Mouse (Mus musculus) embryonic facial prominence, embryonic 14.5 days (tissue): ENCODE results near the gene Mon1a. TPM values are rescaled to one million over a fixed set of nuclear protein-coding genes. Genes with fewer than 3 reads are reported as not detected.
A peak's percentile ranks its signal among the peaks of the same experiment; 100 is the strongest.

Experiments
- ATAC-seq: fragments of 200-750 bp; cut with Nextera tagmentation; 2 replicates; pipeline ENCODE4 v1.8.0; 2017; ENCODE audit warnings: low read depth, moderate number of reproducible peaks, moderate TSS enrichment
- DNase-seq: peaks from one replicate; pipeline ENCODE4 v3.0.0-alpha.2; 2015; ENCODE audit warnings: low spot score
- H3K27ac ChIP-seq: fragments of 300-500 bp; sonication (generic); replicated peaks from 2 replicates; pipeline ENCODE4 v1.5.1; 2014; ENCODE audit warnings: low read depth, mild to moderate bottlenecking, low read length, moderate library complexity
- H3K27me3 ChIP-seq: fragments of 300-500 bp; sonication (generic); replicated peaks from 2 replicates; pipeline ENCODE4 v1.6.1; 2014; ENCODE audit warnings: low read length; ENCODE audit not compliant: control insufficient read depth, insufficient read depth
- H3K36me3 ChIP-seq: fragments of 300-500 bp; sonication (generic); 2 replicates; pipeline ENCODE4 v1.6.1; 2014; ENCODE audit warnings: low read length, mixed read lengths; ENCODE audit not compliant: control insufficient read depth, insufficient read depth
- H3K4me1 ChIP-seq: fragments of 300-500 bp; sonication (generic); 2 replicates; pipeline ENCODE4 v1.6.1; 2014; ENCODE audit warnings: antibody characterized with exemption, low read length; ENCODE audit not compliant: control insufficient read depth, insufficient read depth
- H3K4me2 ChIP-seq: fragments of 300-500 bp; sonication (generic); 2 replicates; pipeline ENCODE4 v1.6.1; 2014; ENCODE audit warnings: low read depth, mild to moderate bottlenecking, low read length, moderate library complexity, mixed read lengths
- H3K4me3 ChIP-seq: fragments of 300-500 bp; sonication (generic); 2 replicates; pipeline ENCODE4 v1.5.1; 2014; ENCODE audit warnings: low read depth, mild to moderate bottlenecking, low read length
- H3K9ac ChIP-seq: fragments of 300-500 bp; sonication (generic); 2 replicates; pipeline ENCODE4 v1.6.1; 2014; ENCODE audit warnings: low read depth, mild to moderate bottlenecking, low read length, moderate library complexity, mixed read lengths
- H3K9me3 ChIP-seq: fragments of 300-500 bp; sonication (generic); 2 replicates; pipeline ENCODE4 v1.6.1; 2016; ENCODE audit warnings: low read length; ENCODE audit not compliant: control insufficient read depth
- WGBS: fragments of 180-500 bp; shearing (Covaris S2); extraction: QIAGEN DNeasy Blood & Tissue Kit; methylation state at CpG from one replicate; pipeline ENCODE4 v1.1.7; 2014; 5-methylcytosine and 5-hydroxymethylcytosine counted together
- polyA plus RNA-seq: library from polyadenylated mRNA; unstranded; fragments of >200 nt; fragmentation: Nextera tagmentation; extraction: Ambion mirVana; gene quantifications from 2 replicates; pipeline ENCODE4 v1.2.1, GENCODE M21; 2014

The Mon1a gene
- polyA plus RNA-seq, 1 experiment from 2014 or later, result 11.4 TPM

- DNase-seq, result no peak
- H3K27me3 ChIP-seq, result no peaks in the 10 kb centered on the region
- no peak overlapping the region for H3K4me3 ChIP-seq
- H3K4me1 ChIP-seq, result no peaks in the 10 kb centered on the region
- no peak for ATAC-seq
- no peaks in the 10 kb centered on the region for H3K36me3 ChIP-seq
- H3K9me3 ChIP-seq, result no peaks in the 10 kb centered on the region
- no peak overlapping the region for H3K9ac ChIP-seq
- H3K27ac ChIP-seq, result no peak overlapping the region
- WGBS, result 62% methylated on average over 4 of the region's 4 CpGs
- no peak overlapping the region for H3K4me2 ChIP-seq
Measured at GRCm38 (mm10) chr9:107880411-107880810, 7.5 kb upstream of the Mon1a start.

- Histone ChIP-seq H3K9ac (peak overlapping the region; percentile 78), H3K4me2 (peak overlapping the region; percentile 88), H3K27ac (peak overlapping the region; percentile 40; the same call in 1 of the 2 replicates), H3K9me3 (no peaks in the 10 kb centered on the region), H3K4me3 (peak overlapping the region; percentile 85), H3K27me3 (no peaks in the 10 kb centered on the region; the same call in 1 of the 2 replicates), H3K4me1 (peaks cover 6% of the 10 kb centered on the region), H3K36me3 (no peaks in the 10 kb centered on the region)
- under 1% methylated on average over 17 of the region's 18 CpGs for WGBS
- DNase-seq (peak; percentile 32), ATAC-seq (peak; percentile 67)
Measured at GRCm38 (mm10) chr9:107888267-107888850, 408 bp downstream of the Mon1a start.

- H3K36me3 ChIP-seq, result no peaks in the 10 kb centered on the region
- DNase-seq, result no peak
- H3K4me2 ChIP-seq, result no peak overlapping the region
- 87% methylated on average over 6 of the region's 6 CpGs for WGBS
- H3K27ac ChIP-seq, result no peak overlapping the region
- ATAC-seq, result no peak
- H3K4me1 ChIP-seq, result peaks cover 6% of the 10 kb centered on the region
- no peak overlapping the region for H3K9ac ChIP-seq
- H3K27me3 ChIP-seq, result no peaks in the 10 kb centered on the region; the same call in 1 of the 2 replicates
- H3K4me3 ChIP-seq, result no peak overlapping the region
- no peaks in the 10 kb centered on the region for H3K9me3 ChIP-seq
Measured at GRCm38 (mm10) chr9:107890260-107890659, 2.3 kb downstream of the Mon1a start.

GRCm38 (mm10) chr9:107891023-107891422 is 3.1 kb downstream of the Mon1a start:
- H3K4me1 ChIP-seq, result peaks cover 6% of the 10 kb centered on the region
- 94% methylated on average over 1 of the region's 1 CpGs for WGBS
- no peak overlapping the region for H3K4me3 ChIP-seq
- H3K36me3 ChIP-seq, result no peaks in the 10 kb centered on the region
- H3K9me3 ChIP-seq, result no peaks in the 10 kb centered on the region
- no peak overlapping the region for H3K9ac ChIP-seq
- ATAC-seq (no peak), DNase-seq (no peak)
- H3K4me2 ChIP-seq, result no peak overlapping the region
- H3K27me3 ChIP-seq, result no peaks in the 10 kb centered on the region; the same call in 1 of the 2 replicates
- no peak overlapping the region for H3K27ac ChIP-seq

GRCm38 (mm10) chr9:107898563-107898962 is 10.6 kb downstream of the Mon1a start:
- Histone ChIP-seq H3K4me1 (no peaks in the 10 kb centered on the region), H3K36me3 (peaks cover 7% of the 10 kb centered on the region), H3K4me2 (no peak overlapping the region), H3K9ac (no peak overlapping the region), H3K4me3 (no peak overlapping the region), H3K27me3 (peaks cover 15% of the 10 kb centered on the region), H3K27ac (no peak overlapping the region), H3K9me3 (no peaks in the 10 kb centered on the region)
- ATAC-seq (no peak), DNase-seq (no peak)
- WGBS, result 76% methylated on average over 10 of the region's 10 CpGs

GRCm38 (mm10) chr9:107899855-107900254 is 11.9 kb downstream of the Mon1a start:
- 63% methylated on average over 12 of the region's 12 CpGs for WGBS
- no peak for ATAC-seq
- Histone ChIP-seq H3K9me3 (no peaks in the 10 kb centered on the region), H3K27ac (no peak overlapping the region), H3K36me3 (peaks cover 7% of the 10 kb centered on the region), H3K4me1 (0 out of 2 replicates have a peak, but pooled peaks cover under 1% of the 10 kb centered on the region), H3K4me2 (no peak overlapping the region), H3K4me3 (no peak overlapping the region), H3K27me3 (peaks cover 15% of the 10 kb centered on the region), H3K9ac (no peak overlapping the region)
- no peak for DNase-seq

GRCm38 (mm10) chr9:107900840-107901626 is 13.1 kb downstream of the Mon1a start:
- Histone ChIP-seq H3K4me3 (peak overlapping the region; percentile 32), H3K36me3 (peaks cover 7% of the 10 kb centered on the region), H3K4me2 (peak overlapping the region; percentile 56), H3K9me3 (no peaks in the 10 kb centered on the region), H3K9ac (peak overlapping the region; percentile 54), H3K27ac (no peak overlapping the region), H3K4me1 (peaks cover 7% of the 10 kb centered on the region), H3K27me3 (peaks cover 15% of the 10 kb centered on the region)
- WGBS, result 10% methylated on average over 44 of the region's 44 CpGs
- ATAC-seq (peak; percentile 74), DNase-seq (peak; percentile 77)

- Histone ChIP-seq H3K9ac (peak overlapping the region; percentile 54), H3K9me3 (no peaks in the 10 kb centered on the region), H3K27ac (no peak overlapping the region), H3K4me2 (peak overlapping the region; percentile 56), H3K27me3 (peaks cover 15% of the 10 kb centered on the region), H3K36me3 (peaks cover 7% of the 10 kb centered on the region), H3K4me3 (peak overlapping the region; percentile 32), H3K4me1 (peaks cover 12% of the 10 kb centered on the region)
- 18% methylated on average over 12 of the region's 17 CpGs for WGBS
- ATAC-seq, result no peak
- no peak for DNase-seq
Measured at GRCm38 (mm10) chr9:107901627-107901914, 13.6 kb downstream of the Mon1a start.
